Mouse (Mus musculus) olfactory bulb, adult 2 months (tissue): ENCODE measurements around the gene Shisa7.

ENCODE experiments used
- CTCF ChIP-seq: fragments of 200-500 bp; IDR thresholded peaks from 2 replicates; pipeline ENCODE4 v1.5.1; 2012; ENCODE audit warnings: low read depth, mild to moderate bottlenecking, low read length, moderate library complexity; ENCODE audit not compliant: insufficient read depth
- POLR2A ChIP-seq: fragments of 200-500 bp; IDR thresholded peaks from 2 replicates; pipeline ENCODE4 v1.6.1; 2012; ENCODE audit warnings: mild to moderate bottlenecking, low read depth, low read length, moderate library complexity; ENCODE audit not compliant: insufficient read depth

GRCm38 (mm10) chr7:4857321-4857720, 12.8 kb upstream of the Shisa7 start:
- TF ChIP-seq POLR2A, result no peak
- TF ChIP-seq CTCF, result no peak
